Mouse (Mus musculus) CH12.LX (cell line): ENCODE measurements around the gene Adora3.

Experiments
- CHD2 ChIP-seq: IDR thresholded peaks from 2 replicates; pipeline ENCODE4 v1.6.1; 2011; ENCODE audit warnings: low read length, improper control_type of control experiment
- CTCF ChIP-seq, 2 experiments: IDR thresholded peaks in 1 of 2; conservative IDR thresholded peaks in 1 of 2; 2 replicates each; pipeline ENCODE4 v1.5.1; 2011 to 2012; ENCODE audit warnings: low read depth in 2 of 2, low read length in 2 of 2, improper control_type of control experiment in 1 of 2, inconsistent platforms in 1 of 2, mild to moderate bottlenecking in 1 of 2, moderate library complexity in 1 of 2
- GABPA ChIP-seq: IDR thresholded peaks from 2 replicates; pipeline ENCODE4 v1.6.1; 2012; ENCODE audit warnings: low read depth, low read length, improper control_type of control experiment, inconsistent platforms; ENCODE audit not compliant: insufficient replicate concordance
- HCFC1 ChIP-seq: IDR thresholded peaks from 2 replicates; pipeline ENCODE4 v1.6.1; 2012; ENCODE audit warnings: low read depth, mild to moderate bottlenecking, inconsistent platforms, low read length, improper control_type of control experiment
- MAFK ChIP-seq: IDR thresholded peaks from 2 replicates; pipeline ENCODE4 v1.6.1; 2011; ENCODE audit warnings: low read length, improper control_type of control experiment; ENCODE audit not compliant: insufficient replicate concordance
- MXI1 ChIP-seq: IDR thresholded peaks from 2 replicates; pipeline ENCODE4 v1.6.1; 2011; ENCODE audit warnings: mild to moderate bottlenecking, low read depth, low read length, improper control_type of control experiment
- POLR2A ChIP-seq: IDR thresholded peaks from 2 replicates; pipeline ENCODE4 v1.6.1; 2011; ENCODE audit warnings: low read depth, mild to moderate bottlenecking, improper control_type of control experiment, low read length
- RCOR1 ChIP-seq: conservative IDR thresholded peaks from 2 replicates; pipeline ENCODE4 v1.6.1; 2012; ENCODE audit warnings: low read depth, mild to moderate bottlenecking, inconsistent platforms, low read length, improper control_type of control experiment
- TCF12 ChIP-seq: IDR thresholded peaks from 2 replicates; pipeline ENCODE4 v1.6.1; 2014; ENCODE audit warnings: low read depth, mild to moderate bottlenecking, inconsistent platforms, low read length, improper control_type of control experiment
- USF1 ChIP-seq: IDR thresholded peaks from 2 replicates; pipeline ENCODE4 v1.6.1; 2014; ENCODE audit warnings: low read depth, mild to moderate bottlenecking, inconsistent platforms, low read length, improper control_type of control experiment
- ZMIZ1 ChIP-seq: IDR thresholded peaks from 2 replicates; pipeline ENCODE4 v1.6.1; 2012; ENCODE audit warnings: low read depth, mild to moderate bottlenecking, inconsistent platforms, low read length, improper control_type of control experiment

- TF ChIP-seq CTCF (conservative IDR thresholded peaks at IDR 0.05 in 1 of 2, IDR thresholded peaks at IDR 0.05 in 1 of 2; ENCODE audit: low read depth in 2 of 2, low read length in 2 of 2): no peak
- no peak for TF ChIP-seq CHD2
- TF ChIP-seq POLR2A: no peak
- TF ChIP-seq TCF12: 0 out of 2 replicates have a peak, but pooled peaks have one; percentile 16
- no peak for TF ChIP-seq MAFK
- no peak for TF ChIP-seq MXI1
- no peak for TF ChIP-seq HCFC1
- no peak for TF ChIP-seq ZMIZ1
- TF ChIP-seq USF1: no peak
- TF ChIP-seq GABPA: no peak
- TF ChIP-seq RCOR1: no peak
Measured at GRCm38 (mm10) chr3:105839836-105840235, 30.8 kb upstream of the Adora3 start.
